Mouse (Mus musculus) liver, embryonic 12.5 days (tissue): ENCODE data around the gene Hoxc6. TPM values are rescaled to one million over a fixed set of nuclear protein-coding genes. Genes with fewer than 3 reads are reported as not detected.

Source experiments
- ATAC-seq: fragments of 200-750 bp; cut with Nextera tagmentation; 2 replicates; pipeline ENCODE4 v1.8.0; 2017; ENCODE audit warnings: moderate number of reproducible peaks, mild to moderate bottlenecking, moderate library complexity
- H3K27ac ChIP-seq: fragments of 300-500 bp; sonication (generic); 2 replicates; pipeline ENCODE4 v1.5.1; 2016; ENCODE audit warnings: mild to moderate bottlenecking
- H3K27me3 ChIP-seq: fragments of 300-500 bp; sonication (generic); replicated peaks from 2 replicates; pipeline ENCODE4 v1.6.1; 2016; ENCODE audit warnings: mild to moderate bottlenecking, moderate library complexity
- H3K36me3 ChIP-seq: fragments of 300-500 bp; sonication (generic); 2 replicates; pipeline ENCODE4 v1.6.1; 2016; ENCODE audit warnings: mild to moderate bottlenecking, moderate library complexity
- H3K4me1 ChIP-seq: fragments of 300-500 bp; sonication (generic); 2 replicates; pipeline ENCODE4 v1.6.1; 2016
- H3K4me2 ChIP-seq: fragments of 300-500 bp; sonication (generic); 2 replicates; pipeline ENCODE4 v1.6.1; 2016; ENCODE audit warnings: mild to moderate bottlenecking, moderate library complexity
- H3K4me3 ChIP-seq: fragments of 300-500 bp; sonication (generic); 2 replicates; pipeline ENCODE4 v1.5.1; 2016; ENCODE audit warnings: mild to moderate bottlenecking, moderate library complexity
- H3K9ac ChIP-seq: fragments of 300-500 bp; sonication (generic); 2 replicates; pipeline ENCODE4 v1.6.1; 2016; ENCODE audit warnings: mild to moderate bottlenecking, moderate library complexity
- H3K9me3 ChIP-seq: fragments of 300-500 bp; sonication (generic); replicated peaks from 2 replicates; pipeline ENCODE4 v1.6.1; 2016; ENCODE audit warnings: mild to moderate bottlenecking, moderate library complexity
- WGBS: fragments of 180-500 bp; shearing (Covaris S2); methylation state at CpG from one replicate; pipeline ENCODE4 v1.1.7; 2016; ENCODE audit not compliant: insufficient replicate concordance; 5-methylcytosine and 5-hydroxymethylcytosine counted together
- microRNA counts: library from miRNA; unstranded; fragments of <30 nt; microRNA quantifications from one replicate; lab custom pipeline; 2017
- microRNA-seq: library from miRNA; unstranded; fragments of <30 nt; microRNA quantifications from one replicate; pipeline ENCODE4, GENCODE M21; 2017
- polyA plus RNA-seq: library from polyadenylated mRNA; unstranded; fragments of >200 nt; fragmentation: Nextera tagmentation; extraction: Ambion mirVana; gene quantifications from 2 replicates; pipeline ENCODE4 v1.2.1, GENCODE M21; 2016

The Hoxc6 gene
- polyA plus RNA-seq, 1 experiment from 2014 or later, result 0.17 TPM

DNA sequence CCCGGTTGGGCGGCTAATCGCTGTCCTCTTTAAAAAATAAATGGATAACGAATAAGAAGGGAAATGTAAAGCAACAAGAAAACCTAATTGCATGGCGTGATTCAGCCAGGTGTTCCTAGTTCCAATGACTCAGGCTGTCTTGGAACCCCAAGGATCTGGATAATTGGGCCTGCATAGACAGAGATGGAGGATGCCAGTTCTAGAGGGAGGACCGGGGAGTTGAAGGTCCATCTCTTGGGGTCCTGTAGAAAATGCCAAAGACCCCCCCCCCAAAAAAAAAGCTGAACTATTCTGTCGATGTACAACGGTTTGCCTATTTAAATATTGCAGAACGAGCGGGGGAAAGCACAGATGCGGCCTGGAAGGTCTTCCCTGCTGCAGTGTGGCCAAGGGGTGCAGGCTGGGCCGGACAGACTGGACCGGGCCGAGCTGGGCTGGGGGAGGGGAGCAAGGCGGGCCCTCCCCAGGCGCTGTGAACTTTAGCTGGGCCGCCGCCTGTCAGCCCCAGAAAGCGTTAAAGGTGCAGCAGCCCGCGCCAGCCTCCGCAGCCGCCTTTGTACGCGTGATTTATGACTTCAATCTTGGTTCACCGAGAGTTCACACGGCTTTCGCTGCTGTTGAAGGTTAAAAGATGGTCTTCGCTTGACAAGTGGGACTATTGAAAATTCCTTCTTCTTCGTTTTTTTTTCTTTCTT, 63.2 kb downstream of the Hoxc6 start:
- Histone ChIP-seq H3K27ac (no peak overlapping the region), H3K27me3 (peaks cover 96% of the 10 kb centered on the region), H3K4me1 (no peaks in the 10 kb centered on the region), H3K36me3 (no peaks in the 10 kb centered on the region), H3K4me3 (no peak overlapping the region), H3K9me3 (no peaks in the 10 kb centered on the region), H3K4me2 (0 out of 2 replicates have a peak overlapping the region, but pooled peaks have one; percentile 12), H3K9ac (no peak overlapping the region)
- WGBS, result 2% methylated on average over 30 of the region's 30 CpGs
- no peak for ATAC-seq

MicroRNA genes within 50 kb of the gene (microRNA counts, 519-probe panel; counts per million panel counts)
- microRNA mmu-miR-615-3p (lab: Ali Mortazavi, UCI) (582 counts per million, percentile 70 among the panel's probes with 10 or more counts), microRNA mmu-miR-615-5p (lab: Ali Mortazavi, UCI) (582 counts per million, percentile 70 among the panel's probes with 10 or more counts)

Small RNA genes lying within 50 kb of the gene (microRNA-seq; reads per million reads assigned to microRNA genes)
- 36.9 reads per million, percentile 39 among the genes with 10 or more reads in this experiment for gene Mir196a-2
- gene Mir615, result 497 reads per million, percentile 67 among the genes with 10 or more reads in this experiment

Other genes starting within 250 kb of the Hoxc6 start
- gene Hoxc13, start 77.2 kb upstream of the Hoxc6 start, polyA plus RNA-seq, result not detected in 2 replicates
- gene Hoxc12, start 61.5 kb upstream of the Hoxc6 start, polyA plus RNA-seq, result not detected in 2 replicates
- not detected in 2 replicates for gene Hoxc11, start 43.8 kb upstream of the Hoxc6 start, polyA plus RNA-seq
- gene Hoxc10, start 31.5 kb upstream of the Hoxc6 start, polyA plus RNA-seq, result not detected in 2 replicates
- 0.92 and 1.2 TPM in 2 replicates for gene Hoxc5, start 30.8 kb upstream of the Hoxc6 start, polyA plus RNA-seq
- 0.07 TPM in 1 of 2 replicates, not detected in the other for gene Hoxc9, start 21.8 kb upstream of the Hoxc6 start, polyA plus RNA-seq
- 0.08 and 0.22 TPM in 2 replicates for gene Hoxc8, start 7.7 kb upstream of the Hoxc6 start, polyA plus RNA-seq
- gene Hoxc4, start 20.7 kb downstream of the Hoxc6 start, polyA plus RNA-seq, result 1.3 and 1.9 TPM in 2 replicates
- gene Smug1, start 168.8 kb downstream of the Hoxc6 start, polyA plus RNA-seq, result 6.7 and 7.8 TPM in 2 replicates
- 84.2 and 84.5 TPM in 2 replicates for gene Cbx5, start 241.6 kb downstream of the Hoxc6 start, polyA plus RNA-seq
- gene Hnrnpa1, start 242.2 kb downstream of the Hoxc6 start, polyA plus RNA-seq, result 584 and 591 TPM in 2 replicates